Mouse (Mus musculus) ES-E14 (cell line): ENCODE results near the gene Phyhipl.

Experiments
- HCFC1 ChIP-seq: IDR thresholded peaks from 2 replicates; pipeline ENCODE4 v1.6.1; 2012; ENCODE audit warnings: low read length, inconsistent platforms, borderline replicate concordance; ENCODE audit not compliant: insufficient read depth
- MAFK ChIP-seq: IDR thresholded peaks from 2 replicates; pipeline ENCODE4 v1.6.1; 2014; ENCODE audit warnings: mild to moderate bottlenecking, low read depth, low read length, inconsistent platforms; ENCODE audit not compliant: insufficient read depth
- ZC3H11A ChIP-seq: IDR thresholded peaks from 2 replicates; pipeline ENCODE4 v1.6.1; 2012; ENCODE audit warnings: low read depth, mild to moderate bottlenecking, inconsistent platforms, low read length, borderline replicate concordance
- ZNF384 ChIP-seq: IDR thresholded peaks from 2 replicates; pipeline ENCODE4 v1.6.1; 2012; ENCODE audit warnings: low read depth, low read length, inconsistent platforms

DNA sequence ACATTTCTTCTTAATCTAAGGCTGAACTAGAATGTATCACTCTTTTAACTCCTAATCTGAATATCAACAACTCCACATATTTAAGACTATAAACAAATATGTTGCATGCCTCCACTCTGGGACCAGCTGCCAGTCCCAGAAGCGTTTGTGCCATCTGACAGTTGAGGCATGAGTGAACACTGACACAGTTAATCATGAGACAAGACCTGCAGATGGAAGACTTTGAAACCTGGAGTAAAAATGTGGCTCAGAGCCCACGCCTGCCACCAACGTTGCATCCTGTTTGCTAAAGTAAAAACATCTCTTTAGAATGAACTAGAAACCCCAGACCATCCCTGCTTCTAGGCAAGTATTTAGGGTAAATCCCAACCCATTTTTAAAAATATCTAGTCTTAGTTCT, 1.6 kb downstream of the Phyhipl start:
- TF ChIP-seq ZC3H11A (no peak), MAFK (no peak), ZNF384 (no peak), HCFC1 (no peak)
